Mouse (Mus musculus): ENCODE data around the gene Fgd3. TPM values are rescaled to one million over a fixed set of nuclear protein-coding genes. Genes with fewer than 3 reads are reported as not detected.

The Fgd3 gene
- polyA plus RNA-seq, 1 experiment from 2014 or later: 2.8 TPM

- Histone ChIP-seq H3K27ac (ENCODE audit: low read depth, low read length) (no peak overlapping the region), H3K27me3 (replicated peaks; ENCODE audit: control insufficient read depth, insufficient read depth, low read length) (no peaks in the 10 kb centered on the region), H3K4me3 (ENCODE audit: low read depth, low read length) (no peak overlapping the region), H3K9ac (ENCODE audit: low read length) (no peak overlapping the region), H3K9me3 (replicated peaks; ENCODE audit: control insufficient read depth, low read length) (no peaks in the 10 kb centered on the region), H3K4me1 (ENCODE audit: control insufficient read depth, insufficient read depth, low read length) (peaks cover 13% of the 10 kb centered on the region), H3K4me2 (ENCODE audit: low read length) (no peak overlapping the region), H3K36me3 (ENCODE audit: control insufficient read depth, insufficient read depth, low read length) (peaks cover 6% of the 10 kb centered on the region; the same call in 1 of the 2 replicates)
- DNase-seq (ENCODE audit: low spot score) (no peak), ATAC-seq (no peak)
- WGBS: 95% methylated on average over 8 of the region's 8 CpGs
Observed at GRCm38 (mm10) chr13:49357367-49358026, 37.4 kb upstream of the Fgd3 start.

- Histone ChIP-seq H3K4me3 (ENCODE audit: low read depth, low read length) (no peak overlapping the region), H3K9me3 (replicated peaks; ENCODE audit: control insufficient read depth, low read length) (no peaks in the 10 kb centered on the region), H3K4me2 (ENCODE audit: low read length) (no peak overlapping the region), H3K9ac (ENCODE audit: low read length) (no peak overlapping the region), H3K27ac (ENCODE audit: low read depth, low read length) (no peak overlapping the region), H3K4me1 (ENCODE audit: control insufficient read depth, insufficient read depth, low read length) (peaks cover 14% of the 10 kb centered on the region), H3K27me3 (replicated peaks; ENCODE audit: control insufficient read depth, insufficient read depth, low read length) (no peaks in the 10 kb centered on the region), H3K36me3 (ENCODE audit: control insufficient read depth, insufficient read depth, low read length) (peaks cover 6% of the 10 kb centered on the region; the same call in 1 of the 2 replicates)
- ATAC-seq: no peak
- no peak for DNase-seq (ENCODE audit: low spot score)
- WGBS: 80% methylated on average over 7 of the region's 7 CpGs
Observed at GRCm38 (mm10) chr13:49356090-49356489, 36.0 kb upstream of the Fgd3 start.

- Histone ChIP-seq H3K4me3 (ENCODE audit: low read depth, low read length) (no peak overlapping the region), H3K27me3 (replicated peaks; ENCODE audit: control insufficient read depth, insufficient read depth, low read length) (no peaks in the 10 kb centered on the region), H3K27ac (ENCODE audit: low read depth, low read length) (no peak overlapping the region), H3K4me2 (ENCODE audit: low read length) (no peak overlapping the region), H3K36me3 (ENCODE audit: control insufficient read depth, insufficient read depth, low read length) (peaks cover 6% of the 10 kb centered on the region; the same call in 1 of the 2 replicates), H3K9me3 (replicated peaks; ENCODE audit: control insufficient read depth, low read length) (no peaks in the 10 kb centered on the region), H3K4me1 (ENCODE audit: control insufficient read depth, insufficient read depth, low read length) (peaks cover 14% of the 10 kb centered on the region), H3K9ac (ENCODE audit: low read length) (no peak overlapping the region)
- ATAC-seq: no peak
- WGBS: 88% methylated on average over 11 of the region's 11 CpGs
- DNase-seq (ENCODE audit: low spot score): no peak
Observed at GRCm38 (mm10) chr13:49355461-49356061, 35.5 kb upstream of the Fgd3 start.

- no peak overlapping the region for H3K9ac ChIP-seq (ENCODE audit: low read length)
- no peak overlapping the region for H3K4me2 ChIP-seq (ENCODE audit: low read length)
- no peak for DNase-seq (ENCODE audit: low spot score)
- no peak overlapping the region for H3K27ac ChIP-seq (ENCODE audit: low read depth, low read length)
- H3K9me3 ChIP-seq (replicated peaks; ENCODE audit: control insufficient read depth, low read length): no peaks in the 10 kb centered on the region
- H3K36me3 ChIP-seq (ENCODE audit: control insufficient read depth, insufficient read depth, low read length): peaks cover 6% of the 10 kb centered on the region; the same call in 1 of the 2 replicates
- H3K4me3 ChIP-seq (ENCODE audit: low read depth, low read length): no peak overlapping the region
- no peaks in the 10 kb centered on the region for H3K27me3 ChIP-seq (replicated peaks; ENCODE audit: control insufficient read depth, insufficient read depth, low read length)
- no peak for ATAC-seq
- peaks cover 14% of the 10 kb centered on the region for H3K4me1 ChIP-seq (ENCODE audit: control insufficient read depth, insufficient read depth, low read length)
- WGBS: 76% methylated on average over 5 of the region's 5 CpGs
Observed at GRCm38 (mm10) chr13:49353991-49354507, 33.9 kb upstream of the Fgd3 start.

GRCm38 (mm10) chr13:49353422-49353821 lies 33.3 kb upstream of the Fgd3 start:
- Histone ChIP-seq H3K9ac (ENCODE audit: low read length) (no peak overlapping the region), H3K9me3 (replicated peaks; ENCODE audit: control insufficient read depth, low read length) (no peaks in the 10 kb centered on the region), H3K27ac (ENCODE audit: low read depth, low read length) (no peak overlapping the region), H3K4me3 (ENCODE audit: low read depth, low read length) (no peak overlapping the region), H3K36me3 (ENCODE audit: control insufficient read depth, insufficient read depth, low read length) (peaks cover 6% of the 10 kb centered on the region; the same call in 1 of the 2 replicates), H3K4me2 (ENCODE audit: low read length) (no peak overlapping the region), H3K27me3 (replicated peaks; ENCODE audit: control insufficient read depth, insufficient read depth, low read length) (no peaks in the 10 kb centered on the region), H3K4me1 (ENCODE audit: control insufficient read depth, insufficient read depth, low read length) (peaks cover 14% of the 10 kb centered on the region)
- ATAC-seq (no peak), DNase-seq (ENCODE audit: low spot score) (no peak)

- Histone ChIP-seq H3K9me3 (replicated peaks; ENCODE audit: control insufficient read depth, low read length) (no peaks in the 10 kb centered on the region), H3K27ac (ENCODE audit: low read depth, low read length) (peak overlapping the region; percentile 21; the same call in 1 of the 2 replicates), H3K27me3 (replicated peaks; ENCODE audit: control insufficient read depth, insufficient read depth, low read length) (no peaks in the 10 kb centered on the region), H3K4me2 (ENCODE audit: low read length) (no peak overlapping the region), H3K4me3 (ENCODE audit: low read depth, low read length) (no peak overlapping the region), H3K9ac (ENCODE audit: low read length) (no peak overlapping the region), H3K36me3 (ENCODE audit: control insufficient read depth, insufficient read depth, low read length) (peaks cover 3% of the 10 kb centered on the region; the same call in 1 of the 2 replicates), H3K4me1 (ENCODE audit: control insufficient read depth, insufficient read depth, low read length) (peaks cover 17% of the 10 kb centered on the region)
- peak; percentile 34 for DNase-seq (ENCODE audit: low spot score)
- peak; percentile 45 for ATAC-seq
- whole genome bisulfite sequencing: 50% methylated on average over 3 of the region's 3 CpGs
Observed at GRCm38 (mm10) chr13:49352581-49353159, 32.6 kb upstream of the Fgd3 start.

GRCm38 (mm10) chr13:49349836-49350505 lies 29.9 kb upstream of the Fgd3 start:
- ATAC-seq (no peak), DNase-seq (ENCODE audit: low spot score) (no peak)
- Histone ChIP-seq H3K4me3 (ENCODE audit: low read depth, low read length) (no peak overlapping the region), H3K4me2 (ENCODE audit: low read length) (no peak overlapping the region), H3K27me3 (replicated peaks; ENCODE audit: control insufficient read depth, insufficient read depth, low read length) (no peaks in the 10 kb centered on the region), H3K9ac (ENCODE audit: low read length) (no peak overlapping the region), H3K27ac (ENCODE audit: low read depth, low read length) (no peak overlapping the region), H3K36me3 (ENCODE audit: control insufficient read depth, insufficient read depth, low read length) (no peaks in the 10 kb centered on the region), H3K4me1 (ENCODE audit: control insufficient read depth, insufficient read depth, low read length) (peaks cover 20% of the 10 kb centered on the region), H3K9me3 (replicated peaks; ENCODE audit: control insufficient read depth, low read length) (no peaks in the 10 kb centered on the region)
- WGBS: 89% methylated on average over 6 of the region's 6 CpGs

GRCm38 (mm10) chr13:49349335-49349734 lies 29.2 kb upstream of the Fgd3 start:
- ATAC-seq (no peak), DNase-seq (ENCODE audit: low spot score) (no peak)
- no peaks in the 10 kb centered on the region for H3K36me3 ChIP-seq (ENCODE audit: control insufficient read depth, insufficient read depth, low read length)
- 84% methylated on average over 4 of the region's 4 CpGs for WGBS
- H3K4me3 ChIP-seq (ENCODE audit: low read depth, low read length): no peak overlapping the region
- H3K4me1 ChIP-seq (ENCODE audit: control insufficient read depth, insufficient read depth, low read length): peaks cover 24% of the 10 kb centered on the region
- H3K27me3 ChIP-seq (replicated peaks; ENCODE audit: control insufficient read depth, insufficient read depth, low read length): no peaks in the 10 kb centered on the region
- H3K27ac ChIP-seq (ENCODE audit: low read depth, low read length): no peak overlapping the region
- H3K4me2 ChIP-seq (ENCODE audit: low read length): no peak overlapping the region
- no peak overlapping the region for H3K9ac ChIP-seq (ENCODE audit: low read length)
- no peaks in the 10 kb centered on the region for H3K9me3 ChIP-seq (replicated peaks; ENCODE audit: control insufficient read depth, low read length)

All from forebrain, embryonic 14.5 days (tissue).